Mouse (Mus musculus): Measurements from ENCODE around the gene Zpr1.

- no peak for TF ChIP-seq GATA1 (IDR thresholded peaks at IDR 0.05; ENCODE audit: borderline replicate concordance, low read length)
- no peak for TF ChIP-seq FLI1 (IDR thresholded peaks at IDR 0.05; ENCODE audit: low read length)
These were observed 4.5 kb upstream of the Zpr1 start, which contains the start of gene Apoa5 for GRCm38 (mm10) chr9:46268343-46268873.
